Mouse (Mus musculus): ENCODE measurements around the gene Mapk8. TPM values are rescaled to one million over a fixed set of nuclear protein-coding genes. Genes with fewer than 3 reads are reported as not detected.

Mapk8 gene
- polyA plus RNA-seq, 1 experiment, result 12.0 TPM

GRCm38 (mm10) chr14:33398065-33398860, 48.7 kb downstream of the Mapk8 start:
- TF ChIP-seq E2F4 (IDR thresholded peaks at IDR 0.05; ENCODE audit: insufficient read depth), result no peak
- no peak for TF ChIP-seq CEBPB (IDR thresholded peaks at IDR 0.05; ENCODE audit: insufficient read depth, poor library complexity, severe bottlenecking)
- TF ChIP-seq REST (IDR thresholded peaks at IDR 0.05; ENCODE audit: insufficient read depth, insufficient read length), result no peak
- no peak for TF ChIP-seq SRF (IDR thresholded peaks at IDR 0.05; ENCODE audit: control insufficient read depth, insufficient read length, low read depth)
- no peak for TF ChIP-seq POLR2AphosphoS2 (IDR thresholded peaks at IDR 0.05; ENCODE audit: insufficient read length, low read depth)
- no peak for TF ChIP-seq TCF3 (IDR thresholded peaks at IDR 0.05; ENCODE audit: insufficient read length, low read depth)
- TF ChIP-seq MYOD1 (IDR thresholded peaks at IDR 0.05; ENCODE audit: control insufficient read depth in 1 of 3, insufficient read length in 2 of 3, low read depth in 2 of 3), result no peak
- TF ChIP-seq POLR2A (IDR thresholded peaks at IDR 0.05; ENCODE audit: insufficient read length, low read depth), result no peak
- TF ChIP-seq MYOG (IDR thresholded peaks at IDR 0.05; ENCODE audit: control insufficient read depth in 1 of 3, insufficient read depth in 1 of 3, insufficient read length in 2 of 3, low read depth in 2 of 3), result no peak
- no peak for TF ChIP-seq USF1 (IDR thresholded peaks at IDR 0.05; ENCODE audit: low read depth)
- no peak for TF ChIP-seq TCF12 (IDR thresholded peaks at IDR 0.05; ENCODE audit: insufficient read depth, poor library complexity, severe bottlenecking)
- TF ChIP-seq MAX (IDR thresholded peaks at IDR 0.05; ENCODE audit: low read depth), result no peak
- Histone ChIP-seq H3K36me3 (ENCODE audit: control insufficient read depth, insufficient read depth) (peaks cover 10% of the 10 kb centered on the region), H3ac (ENCODE audit: control insufficient read depth, insufficient read length) (no peak overlapping the region), H3K27me3 (ENCODE audit: control insufficient read depth, insufficient read depth, insufficient read length) (no peaks in the 10 kb centered on the region), H3K4me2 (ENCODE audit: low read depth) (no peak overlapping the region), H3K4me3 (no peak overlapping the region), H3K79me2 (ENCODE audit: control insufficient read depth, insufficient read depth) (peaks cover 5% of the 10 kb centered on the region)

- Histone ChIP-seq H3K4me3 (no peak overlapping the region), H3K4me2 (ENCODE audit: low read depth) (no peak overlapping the region), H3K79me2 (ENCODE audit: control insufficient read depth, insufficient read depth) (no peaks in the 10 kb centered on the region), H3K36me3 (ENCODE audit: control insufficient read depth, insufficient read depth) (peaks cover 19% of the 10 kb centered on the region), H3ac (ENCODE audit: control insufficient read depth, insufficient read length) (no peak overlapping the region), H3K27me3 (ENCODE audit: control insufficient read depth, insufficient read depth, insufficient read length) (no peaks in the 10 kb centered on the region)
- TF ChIP-seq REST (IDR thresholded peaks at IDR 0.05; ENCODE audit: insufficient read depth, insufficient read length) (no peak), MAX (IDR thresholded peaks at IDR 0.05; ENCODE audit: low read depth) (no peak), E2F4 (IDR thresholded peaks at IDR 0.05; ENCODE audit: insufficient read depth) (no peak), USF1 (IDR thresholded peaks at IDR 0.05; ENCODE audit: low read depth) (no peak), MYOG (IDR thresholded peaks at IDR 0.05; ENCODE audit: control insufficient read depth in 1 of 3, insufficient read depth in 1 of 3, insufficient read length in 2 of 3, low read depth in 2 of 3) (no peak), TCF3 (IDR thresholded peaks at IDR 0.05; ENCODE audit: insufficient read length, low read depth) (no peak), TCF12 (IDR thresholded peaks at IDR 0.05; ENCODE audit: insufficient read depth, poor library complexity, severe bottlenecking) (no peak)
These were observed 66.0 kb downstream of the Mapk8 start for GRCm38 (mm10) chr14:33380830-33381457.

- H3K36me3 ChIP-seq (ENCODE audit: control insufficient read depth, insufficient read depth), result peaks cover 18% of the 10 kb centered on the region
- H3K79me2 ChIP-seq (ENCODE audit: control insufficient read depth, insufficient read depth), result no peaks in the 10 kb centered on the region
These were observed 68.2 kb downstream of the Mapk8 start for GRCm38 (mm10) chr14:33378723-33379122.

GRCm38 (mm10) chr14:33377211-33377610, 69.7 kb downstream of the Mapk8 start:
- TF ChIP-seq MYOG (IDR thresholded peaks at IDR 0.05; ENCODE audit: control insufficient read depth in 1 of 3, insufficient read depth in 1 of 3, insufficient read length in 2 of 3, low read depth in 2 of 3) (no peak), CEBPB (IDR thresholded peaks at IDR 0.05; ENCODE audit: insufficient read depth, poor library complexity, severe bottlenecking) (no peak), POLR2AphosphoS2 (IDR thresholded peaks at IDR 0.05; ENCODE audit: insufficient read length, low read depth) (peak; percentile 36)
- Histone ChIP-seq H3K4me2 (ENCODE audit: low read depth) (no peak overlapping the region), H3K27me3 (ENCODE audit: control insufficient read depth, insufficient read depth, insufficient read length) (no peaks in the 10 kb centered on the region)

More at GRCm38 (mm10) chr14:33378723-33379122, 68.2 kb downstream of the Mapk8 start:
- H3ac ChIP-seq (ENCODE audit: control insufficient read depth, insufficient read length), result no peak overlapping the region
- H3K27me3 ChIP-seq (ENCODE audit: control insufficient read depth, insufficient read depth, insufficient read length), result no peaks in the 10 kb centered on the region
- no peak overlapping the region for H3K4me2 ChIP-seq (ENCODE audit: low read depth)
- TF ChIP-seq USF1 (IDR thresholded peaks at IDR 0.05; ENCODE audit: low read depth) (no peak), MAX (IDR thresholded peaks at IDR 0.05; ENCODE audit: low read depth) (no peak), MYOG (IDR thresholded peaks at IDR 0.05; ENCODE audit: control insufficient read depth in 1 of 3, insufficient read depth in 1 of 3, insufficient read length in 2 of 3, low read depth in 2 of 3) (no peak), CEBPB (IDR thresholded peaks at IDR 0.05; ENCODE audit: insufficient read depth, poor library complexity, severe bottlenecking) (no peak), POLR2A (IDR thresholded peaks at IDR 0.05; ENCODE audit: insufficient read length, low read depth) (no peak), TCF3 (IDR thresholded peaks at IDR 0.05; ENCODE audit: insufficient read length, low read depth) (no peak), SRF (IDR thresholded peaks at IDR 0.05; ENCODE audit: control insufficient read depth, insufficient read length, low read depth) (no peak), E2F4 (IDR thresholded peaks at IDR 0.05; ENCODE audit: insufficient read depth) (no peak), TCF12 (IDR thresholded peaks at IDR 0.05; ENCODE audit: insufficient read depth, poor library complexity, severe bottlenecking) (no peak), MYOD1 (IDR thresholded peaks at IDR 0.05; ENCODE audit: control insufficient read depth in 1 of 3, insufficient read length in 2 of 3, low read depth in 2 of 3) (no peak), REST (IDR thresholded peaks at IDR 0.05; ENCODE audit: insufficient read depth, insufficient read length) (no peak), POLR2AphosphoS2 (IDR thresholded peaks at IDR 0.05; ENCODE audit: insufficient read length, low read depth) (no peak)
- no peak overlapping the region for H3K4me3 ChIP-seq

More at GRCm38 (mm10) chr14:33377211-33377610, 69.7 kb downstream of the Mapk8 start:
- peaks cover 17% of the 10 kb centered on the region for H3K36me3 ChIP-seq (ENCODE audit: control insufficient read depth, insufficient read depth)
- H3ac ChIP-seq (ENCODE audit: control insufficient read depth, insufficient read length), result no peak overlapping the region
- no peak overlapping the region for H3K4me3 ChIP-seq
- H3K79me2 ChIP-seq (ENCODE audit: control insufficient read depth, insufficient read depth), result no peaks in the 10 kb centered on the region
